Mouse (Mus musculus): ENCODE measurements at regions not wholly inside any gene's neighbourhood (a gene's known extent, or its start where the extent isn't known, plus 50 kb on each side); places are given as distances from the start of the nearest gene placed in this dataset.

DNA sequence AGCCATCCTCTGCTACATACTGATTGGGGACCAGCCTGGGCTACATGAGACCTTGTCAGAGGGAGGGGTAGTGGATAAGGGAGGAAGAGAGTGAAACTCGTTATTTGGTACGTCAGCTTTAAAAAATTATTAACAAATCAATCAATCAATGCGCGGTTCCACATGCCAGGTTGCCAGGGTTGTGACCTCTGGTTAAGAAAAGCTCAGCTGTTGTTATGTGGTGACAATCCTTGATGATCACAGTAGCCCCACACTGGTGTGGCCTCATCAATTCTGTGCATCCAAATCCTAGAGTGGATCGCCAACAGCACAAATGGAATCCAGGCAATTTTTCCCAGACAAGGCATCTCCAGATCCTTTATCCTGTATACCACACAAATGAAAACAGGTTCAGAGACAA, 74.3 kb upstream of the Cdk6 start:
- no peak for TF ChIP-seq CTCF (IDR thresholded peaks at IDR 0.05; ENCODE audit: control insufficient read depth, insufficient read depth, low read length)
- no peak for TF ChIP-seq POLR2A (IDR thresholded peaks at IDR 0.05; ENCODE audit: borderline replicate concordance, control insufficient read depth, low read depth, low read length)
